Mouse (Mus musculus) midbrain, embryonic 16.5 days (tissue): ENCODE data around the gene Tas2r135. TPM values are rescaled to one million over a fixed set of nuclear protein-coding genes. Genes with fewer than 3 reads are reported as not detected.

Source experiments
- ATAC-seq: fragments of 200-750 bp; cut with Nextera tagmentation; 2 replicates; pipeline ENCODE4 v1.8.0; 2017; ENCODE audit warnings: moderate TSS enrichment
- H3K27ac ChIP-seq: fragments of 300-500 bp; sonication (generic); 2 replicates; pipeline ENCODE4 v1.5.1; 2014; ENCODE audit warnings: mild to moderate bottlenecking, low read length, mixed read lengths
- H3K27me3 ChIP-seq: fragments of 300-500 bp; sonication (generic); 2 replicates; pipeline ENCODE4 v1.6.1; 2014; ENCODE audit warnings: low read depth, low read length, mixed read lengths; ENCODE audit not compliant: control insufficient read depth, insufficient read depth
- H3K36me3 ChIP-seq: fragments of 300-500 bp; sonication (generic); 2 replicates; pipeline ENCODE4 v1.6.1; 2014; ENCODE audit warnings: mild to moderate bottlenecking, low read length, moderate library complexity, mixed read lengths; ENCODE audit not compliant: control insufficient read depth, insufficient read depth
- H3K4me1 ChIP-seq: fragments of 300-500 bp; sonication (generic); 2 replicates; pipeline ENCODE4 v1.6.1; 2014; ENCODE audit warnings: mild to moderate bottlenecking, low read length, mixed read lengths; ENCODE audit not compliant: control insufficient read depth, insufficient read depth
- H3K4me2 ChIP-seq: fragments of 300-500 bp; sonication (generic); 2 replicates; pipeline ENCODE4 v1.6.1; 2014; ENCODE audit warnings: mild to moderate bottlenecking, low read length, mixed read lengths
- H3K4me3 ChIP-seq: fragments of 300-500 bp; sonication (generic); 2 replicates; pipeline ENCODE4 v1.5.1; 2014; ENCODE audit warnings: low read depth, mild to moderate bottlenecking, low read length, moderate library complexity, mixed read lengths
- H3K9ac ChIP-seq: fragments of 300-500 bp; sonication (generic); 2 replicates; pipeline ENCODE4 v1.6.1; 2014; ENCODE audit warnings: low read depth, low read length, mixed read lengths
- H3K9me3 ChIP-seq: fragments of 300-500 bp; sonication (generic); replicated peaks from 2 replicates; pipeline ENCODE4 v1.6.1; 2014; ENCODE audit warnings: mild to moderate bottlenecking, low read length, mixed read lengths; ENCODE audit not compliant: control insufficient read depth, poor library complexity, severe bottlenecking
- WGBS: fragments of 180-500 bp; shearing (Covaris S2); extraction: QIAGEN DNeasy Blood & Tissue Kit; methylation state at CpG from one replicate; pipeline ENCODE4 v1.1.7; 2014; 5-methylcytosine and 5-hydroxymethylcytosine counted together
- polyA plus RNA-seq: library from polyadenylated mRNA; unstranded; fragments of >200 nt; fragmentation: Nextera tagmentation; extraction: Ambion mirVana; gene quantifications from 2 replicates; pipeline ENCODE4 v1.2.1, GENCODE M21; 2015

Tas2r135 gene
- polyA plus RNA-seq, 1 experiment from 2014 or later = not detected

DNA sequence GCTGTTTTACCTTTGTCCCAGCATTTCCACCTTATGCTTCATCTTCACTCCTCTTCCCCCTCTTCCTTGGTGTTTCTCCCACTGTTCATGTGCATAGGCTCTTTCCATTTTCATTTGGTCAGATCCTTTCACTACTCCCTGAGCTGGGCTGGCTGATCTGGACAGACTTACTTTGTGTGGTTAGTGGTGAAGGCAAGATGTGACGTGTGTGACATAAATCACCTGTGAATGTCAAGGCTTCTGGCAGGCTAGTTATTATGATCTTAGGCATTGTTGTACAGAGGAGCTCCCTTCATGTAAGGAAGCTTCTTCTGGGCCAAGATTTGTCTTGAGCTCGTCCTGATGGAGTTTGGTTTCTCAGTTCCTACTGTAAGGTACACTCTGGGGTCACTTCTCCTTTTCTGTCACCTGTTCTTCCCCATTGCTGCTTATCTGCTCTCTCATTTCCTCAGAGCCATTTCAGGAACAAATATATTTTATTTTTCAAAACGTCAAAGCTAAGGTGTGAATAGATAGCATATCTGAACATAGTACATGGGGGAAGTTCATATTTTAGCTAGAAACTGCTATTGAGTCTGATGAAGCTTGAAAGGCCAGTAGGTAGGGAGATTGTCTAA, 8.1 kb upstream of the Tas2r135 start:
- 77% methylated on average over 3 of the region's 3 CpGs for WGBS

DNA sequence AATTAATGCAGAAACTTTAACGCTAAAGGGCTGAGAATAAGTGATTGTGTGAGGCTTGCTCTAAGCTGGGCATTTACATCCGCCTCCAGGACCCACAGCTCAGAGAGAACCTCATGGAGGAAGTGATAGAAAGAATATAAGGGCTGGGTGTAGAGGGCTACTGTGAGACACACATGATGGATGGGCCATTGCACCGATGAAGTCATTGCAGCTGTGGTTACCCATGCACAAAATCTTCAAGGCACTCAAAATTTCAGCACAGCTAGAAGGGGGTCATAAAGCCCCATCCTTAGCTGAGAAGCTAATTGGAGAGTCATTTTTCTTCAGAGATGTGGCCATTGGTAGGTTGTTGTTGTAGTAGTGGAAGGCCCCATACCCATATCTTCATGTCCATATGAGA, 6.9 kb upstream of the Tas2r135 start:
- 93% methylated on average over 3 of the region's 3 CpGs for WGBS

More for the DNA sequence above, 8.1 kb upstream of the Tas2r135 start:
- Histone ChIP-seq H3K9ac (no peak overlapping the region), H3K4me3 (no peak overlapping the region), H3K4me2 (no peak overlapping the region), H3K4me1 (no peaks in the 10 kb centered on the region), H3K9me3 (no peaks in the 10 kb centered on the region), H3K36me3 (no peaks in the 10 kb centered on the region), H3K27ac (no peak overlapping the region), H3K27me3 (no peaks in the 10 kb centered on the region)
- no peak for ATAC-seq

DNA sequence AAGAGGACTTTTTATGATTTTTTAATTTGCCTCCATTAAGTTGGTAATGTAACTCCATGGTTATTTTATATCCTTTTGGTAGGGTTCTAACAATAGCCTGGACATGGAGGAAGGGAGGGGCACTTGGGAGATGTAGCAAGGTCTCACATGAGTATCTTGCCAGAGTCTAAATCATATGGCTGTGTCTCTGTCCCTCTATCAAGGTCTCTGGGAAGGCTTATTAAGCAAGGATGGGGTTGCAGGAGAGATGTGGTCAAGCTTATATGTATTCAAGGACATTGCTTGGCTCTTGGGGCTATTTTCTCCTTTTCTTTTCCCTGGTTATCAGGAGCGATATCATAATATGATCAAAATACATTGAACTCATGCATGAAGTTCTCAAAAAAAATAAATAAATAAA, 6.2 kb upstream of the Tas2r135 start:
- H3K4me2 ChIP-seq = no peak overlapping the region
- no peaks in the 10 kb centered on the region for H3K36me3 ChIP-seq
- no peak overlapping the region for H3K27ac ChIP-seq
- H3K4me1 ChIP-seq = no peaks in the 10 kb centered on the region
- ATAC-seq = no peak
- no peak overlapping the region for H3K4me3 ChIP-seq
- no peaks in the 10 kb centered on the region for H3K9me3 ChIP-seq
- WGBS = 100% methylated on average over 1 of the region's 1 CpGs
- H3K27me3 ChIP-seq = no peaks in the 10 kb centered on the region
- H3K9ac ChIP-seq = no peak overlapping the region

More for the DNA sequence above, 6.9 kb upstream of the Tas2r135 start:
- H3K4me1 ChIP-seq = no peaks in the 10 kb centered on the region
- H3K4me3 ChIP-seq = no peak overlapping the region
- no peak overlapping the region for H3K27ac ChIP-seq
- no peak for ATAC-seq
- H3K9ac ChIP-seq = no peak overlapping the region
- no peaks in the 10 kb centered on the region for H3K9me3 ChIP-seq
- H3K4me2 ChIP-seq = no peak overlapping the region
- H3K27me3 ChIP-seq = no peaks in the 10 kb centered on the region
- H3K36me3 ChIP-seq = no peaks in the 10 kb centered on the region

DNA sequence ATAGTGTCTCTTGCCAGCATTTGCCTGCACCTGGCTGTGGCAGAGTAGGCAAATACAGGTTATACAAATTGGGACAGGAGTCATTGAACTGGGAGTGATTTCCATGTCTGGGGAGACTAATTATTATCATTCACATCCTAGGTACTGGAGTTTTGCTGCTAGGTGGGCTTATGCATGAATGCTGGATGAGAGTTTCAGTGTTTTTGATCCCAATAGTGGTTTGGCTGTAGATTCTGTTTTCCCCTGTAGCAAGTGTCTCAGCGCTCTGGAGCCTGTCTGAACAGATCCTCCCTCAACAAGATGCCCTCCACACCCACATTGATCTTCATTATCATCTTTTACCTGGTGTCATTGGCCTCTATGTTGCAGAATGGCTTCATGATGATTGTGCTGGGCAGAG, 5.3 kb upstream of the Tas2r135 start, which contains the start of gene Tas2r143:
Tas2r143 (plus strand) TSS at position 301 of the 400 bp plus-strand sequence.
- Histone ChIP-seq H3K9ac (no peak within 1 kb of the TSS), H3K9me3 (no peaks in the 10 kb centered on the region), H3K4me2 (no peak within 1 kb of the TSS), H3K27ac (no peak within 1 kb of the TSS), H3K27me3 (no peaks in the 10 kb centered on the region), H3K36me3 (no peaks in the 10 kb centered on the region), H3K4me1 (no peaks in the 10 kb centered on the region), H3K4me3 (no peak within 1 kb of the TSS)
- WGBS = 95% methylated on average over 1 of the region's 1 CpGs
- no peak for ATAC-seq

DNA sequence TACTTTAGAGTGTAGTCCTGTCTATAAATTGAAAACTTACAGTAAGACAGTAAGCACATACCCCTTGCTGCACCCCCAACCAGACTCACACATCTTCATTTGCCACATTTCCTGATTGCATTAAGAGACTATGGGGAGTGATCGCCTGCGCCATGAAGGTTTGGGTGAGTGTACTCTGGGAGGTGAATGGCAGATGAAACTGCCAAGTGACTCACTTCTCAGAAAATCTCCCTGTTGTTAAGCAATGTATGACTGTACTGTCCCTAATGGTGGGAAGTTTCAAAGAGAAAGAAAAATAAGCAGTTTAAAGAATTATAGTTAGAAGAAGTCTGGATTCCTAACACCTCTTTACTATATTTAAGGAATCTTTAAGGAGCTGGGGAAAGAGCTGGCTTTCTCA, 14.2 kb downstream of the Tas2r135 start:
- no peaks in the 10 kb centered on the region for H3K36me3 ChIP-seq
- H3K27me3 ChIP-seq = no peaks in the 10 kb centered on the region
- no peak overlapping the region for H3K4me2 ChIP-seq
- no peaks in the 10 kb centered on the region for H3K9me3 ChIP-seq
- no peak overlapping the region for H3K27ac ChIP-seq
- ATAC-seq = no peak
- H3K4me3 ChIP-seq = no peak overlapping the region
- no peak overlapping the region for H3K9ac ChIP-seq
- WGBS = 94% methylated on average over 2 of the region's 2 CpGs
- no peaks in the 10 kb centered on the region for H3K4me1 ChIP-seq

DNA sequence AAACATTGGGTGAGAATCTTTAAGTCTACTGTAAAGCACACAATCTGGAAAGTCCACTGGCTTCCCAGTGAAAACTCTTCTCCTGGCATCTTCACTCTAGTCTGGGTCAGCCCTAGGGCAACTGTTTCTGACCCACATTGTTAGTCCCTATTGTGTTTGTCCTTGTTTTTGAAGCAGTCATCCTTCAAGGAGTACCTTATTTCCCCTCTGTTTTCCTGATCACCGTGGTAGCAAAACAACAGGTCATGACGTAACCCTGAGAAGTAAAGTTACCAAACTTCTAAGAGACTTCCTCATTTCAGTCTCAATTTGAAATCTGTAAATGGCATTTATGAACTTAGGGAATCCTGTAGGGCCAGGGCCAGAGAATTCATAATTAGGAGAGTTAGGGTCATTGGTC, 16.2 kb downstream of the Tas2r135 start:
- no peaks in the 10 kb centered on the region for H3K9me3 ChIP-seq
- 80% methylated on average over 2 of the region's 2 CpGs for WGBS
- ATAC-seq = no peak

DNA sequence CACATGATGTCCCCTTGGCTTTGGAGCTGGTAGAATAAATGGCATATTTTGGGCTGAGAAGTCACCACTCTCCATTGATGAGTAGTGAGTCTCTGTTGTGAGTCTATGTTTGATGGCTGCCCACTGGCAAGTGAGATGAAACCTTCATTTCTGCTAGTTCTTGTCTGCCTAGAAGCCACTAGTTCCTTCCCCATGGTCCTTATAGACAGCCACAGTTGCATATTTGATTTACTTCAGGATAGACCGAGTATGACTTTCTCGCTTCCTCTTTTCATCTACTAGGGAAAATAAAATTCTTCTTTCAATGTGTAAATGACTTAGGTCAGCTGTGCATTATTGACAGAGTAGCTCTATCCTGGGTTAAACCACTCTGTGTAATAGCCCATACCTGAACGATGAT, 19.2 kb downstream of the Tas2r135 start:
- ATAC-seq = no peak
- 95% methylated on average over 3 of the region's 3 CpGs for WGBS
- H3K4me1 ChIP-seq = no peaks in the 10 kb centered on the region
- no peaks in the 10 kb centered on the region for H3K27me3 ChIP-seq
- no peak overlapping the region for H3K27ac ChIP-seq
- no peak overlapping the region for H3K4me3 ChIP-seq
- H3K36me3 ChIP-seq = no peaks in the 10 kb centered on the region
- H3K9ac ChIP-seq = no peak overlapping the region
- H3K9me3 ChIP-seq = no peaks in the 10 kb centered on the region
- no peak overlapping the region for H3K4me2 ChIP-seq

More for the DNA sequence above, 16.2 kb downstream of the Tas2r135 start:
- Histone ChIP-seq H3K4me1 (no peaks in the 10 kb centered on the region), H3K27me3 (no peaks in the 10 kb centered on the region), H3K36me3 (no peaks in the 10 kb centered on the region), H3K27ac (no peak overlapping the region), H3K9ac (no peak overlapping the region), H3K4me2 (no peak overlapping the region), H3K4me3 (no peak overlapping the region)

DNA sequence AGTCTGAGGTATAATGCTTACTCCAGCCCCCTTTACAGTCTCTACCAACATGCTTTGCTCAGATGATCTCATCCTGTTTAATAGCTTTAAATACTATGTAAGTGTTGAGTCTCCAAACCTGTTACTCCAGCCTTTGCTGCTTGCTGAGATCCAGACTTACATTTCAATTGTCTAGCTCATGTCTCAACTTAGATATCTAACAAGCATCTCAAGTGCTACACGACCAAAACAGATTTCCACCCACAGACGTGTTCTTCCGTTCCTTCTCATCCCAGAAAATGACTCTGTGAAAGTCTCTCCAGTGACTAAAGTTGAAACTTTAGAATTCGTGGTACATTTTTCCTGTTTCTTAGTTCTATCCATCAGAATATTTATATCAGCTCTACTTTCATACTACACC, 21.1 kb downstream of the Tas2r135 start:
- no peaks in the 10 kb centered on the region for H3K36me3 ChIP-seq
- no peak for ATAC-seq
- WGBS = 88% methylated on average over 4 of the region's 4 CpGs

DNA sequence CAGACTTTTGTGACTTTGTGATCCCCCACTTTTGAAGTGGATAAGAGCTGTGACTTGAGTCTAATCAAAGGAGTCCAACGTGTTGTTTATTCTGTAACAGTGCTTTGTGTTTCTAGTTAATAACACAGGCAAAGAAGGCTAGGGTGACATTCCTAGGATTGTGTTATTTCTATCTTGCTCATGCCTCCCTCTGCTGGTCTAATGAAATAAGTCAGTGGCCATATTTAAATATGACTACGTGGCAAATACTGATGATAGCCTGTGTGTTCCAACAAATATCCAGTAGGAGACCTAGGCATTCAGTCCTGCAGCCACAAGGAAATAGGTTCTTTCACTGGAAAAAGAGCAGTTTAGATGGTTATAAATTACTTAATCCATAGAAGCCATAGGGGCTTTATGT, 28.3 kb downstream of the Tas2r135 start:
- Histone ChIP-seq H3K27ac (no peak overlapping the region), H3K9me3 (no peaks in the 10 kb centered on the region), H3K4me1 (no peaks in the 10 kb centered on the region), H3K27me3 (no peaks in the 10 kb centered on the region), H3K36me3 (no peaks in the 10 kb centered on the region), H3K4me3 (no peak overlapping the region), H3K9ac (no peak overlapping the region), H3K4me2 (no peak overlapping the region)
- ATAC-seq = no peak
- WGBS = 57% methylated on average over 2 of the region's 2 CpGs

More for the DNA sequence above, 21.1 kb downstream of the Tas2r135 start:
- no peaks in the 10 kb centered on the region for H3K27me3 ChIP-seq
- no peaks in the 10 kb centered on the region for H3K9me3 ChIP-seq
- no peaks in the 10 kb centered on the region for H3K4me1 ChIP-seq
- no peak overlapping the region for H3K9ac ChIP-seq
- H3K27ac ChIP-seq = no peak overlapping the region
- H3K4me2 ChIP-seq = no peak overlapping the region
- H3K4me3 ChIP-seq = no peak overlapping the region
